Mouse (Mus musculus): Measurements from ENCODE around the gene Prkg1. TPM values are rescaled to one million over a fixed set of nuclear protein-coding genes. Genes with fewer than 3 reads are reported as not detected.

Prkg1 gene
- polyA plus RNA-seq, 1 experiment from 2014 or later = 4.1 TPM

DNA sequence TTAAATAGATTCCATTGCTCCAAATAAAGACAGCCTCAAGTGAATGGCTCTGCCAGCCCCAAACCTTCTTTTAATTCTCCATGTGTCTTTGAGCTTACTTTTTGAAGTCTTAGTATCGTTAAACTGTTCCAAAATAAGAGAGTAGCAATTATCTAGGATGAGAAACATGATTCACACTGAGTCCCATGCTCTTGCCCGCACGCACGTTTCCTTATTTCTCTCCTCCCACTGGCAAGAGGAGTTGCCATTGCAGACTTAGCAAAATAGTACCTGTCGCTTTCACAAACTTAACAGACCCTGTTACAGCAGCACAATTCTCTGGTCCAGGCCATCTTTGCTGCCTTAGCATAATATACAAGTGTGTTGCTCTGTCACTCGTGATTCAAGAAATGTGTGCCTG, 110.8 kb downstream of the Prkg1 start:
- Histone ChIP-seq H3K9me3 (no peaks in the 10 kb centered on the region), H3K27ac (no peak overlapping the region), H3K36me3 (no peaks in the 10 kb centered on the region), H3K4me3 (no peak overlapping the region), H3K4me1 (replicated peaks) (peaks cover 6% of the 10 kb centered on the region), H3K27me3 (ENCODE audit: insufficient read depth, poor library complexity, severe bottlenecking) (no peaks in the 10 kb centered on the region)
- 86% methylated on average over 6 of the region's 6 CpGs for WGBS
- no peak for DNase-seq (ENCODE audit: low spot score)

DNA sequence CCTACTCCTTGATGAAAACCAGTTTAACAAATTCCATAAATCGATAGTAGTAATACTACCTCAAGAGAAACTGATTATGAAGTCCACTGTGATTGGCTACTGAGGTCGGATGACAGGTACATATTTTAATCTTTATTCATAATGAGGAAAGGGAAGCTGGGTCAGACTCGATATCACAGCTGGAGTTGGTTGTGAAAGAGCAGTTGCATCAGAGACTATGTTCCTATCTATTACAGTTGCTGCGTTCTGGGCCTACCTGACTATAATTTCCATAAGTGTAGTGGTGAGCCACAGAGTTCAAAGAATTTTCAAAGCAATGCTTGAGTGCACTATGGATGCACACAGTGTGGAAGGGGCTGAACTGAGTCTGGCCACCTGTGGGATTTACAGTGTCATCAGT, 114.4 kb downstream of the Prkg1 start:
- no peak overlapping the region for H3K27ac ChIP-seq
- WGBS = 89% methylated on average over 4 of the region's 4 CpGs
- DNase-seq (ENCODE audit: low spot score) = no peak
- H3K27me3 ChIP-seq (ENCODE audit: insufficient read depth, poor library complexity, severe bottlenecking) = no peaks in the 10 kb centered on the region
- H3K4me1 ChIP-seq (replicated peaks) = peaks cover 10% of the 10 kb centered on the region; the same call in 1 of the 2 replicates
- H3K9me3 ChIP-seq = no peaks in the 10 kb centered on the region
- H3K4me3 ChIP-seq = no peak overlapping the region
- H3K36me3 ChIP-seq = no peaks in the 10 kb centered on the region

DNA sequence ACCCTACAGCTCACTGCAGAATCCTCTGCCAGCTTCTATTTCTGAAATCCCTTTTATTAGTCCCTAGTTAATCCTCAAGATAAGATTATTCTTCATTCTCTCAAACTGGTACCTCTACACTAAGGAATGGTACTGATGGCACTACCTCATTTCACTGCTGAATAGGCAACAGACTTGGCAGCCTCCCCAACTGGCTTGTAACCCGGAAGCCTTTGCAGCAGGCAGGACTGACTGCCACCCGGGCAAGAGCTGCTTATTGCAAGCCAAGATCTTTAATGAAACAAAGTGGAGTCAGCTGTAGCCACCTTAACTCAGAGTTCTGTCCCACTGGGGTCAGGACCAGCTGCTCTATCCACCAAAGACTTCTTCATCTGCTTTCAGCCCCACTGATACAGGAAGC, 117.3 kb downstream of the Prkg1 start:
- peaks cover 10% of the 10 kb centered on the region; the same call in 1 of the 2 replicates for H3K4me1 ChIP-seq (replicated peaks)
- no peaks in the 10 kb centered on the region for H3K27me3 ChIP-seq (ENCODE audit: insufficient read depth, poor library complexity, severe bottlenecking)
- no peak overlapping the region for H3K27ac ChIP-seq
- no peaks in the 10 kb centered on the region for H3K9me3 ChIP-seq
- H3K36me3 ChIP-seq = no peaks in the 10 kb centered on the region
- DNase-seq (ENCODE audit: low spot score) = no peak
- 89% methylated on average over 2 of the region's 2 CpGs for WGBS
- H3K4me3 ChIP-seq = no peak overlapping the region

DNA sequence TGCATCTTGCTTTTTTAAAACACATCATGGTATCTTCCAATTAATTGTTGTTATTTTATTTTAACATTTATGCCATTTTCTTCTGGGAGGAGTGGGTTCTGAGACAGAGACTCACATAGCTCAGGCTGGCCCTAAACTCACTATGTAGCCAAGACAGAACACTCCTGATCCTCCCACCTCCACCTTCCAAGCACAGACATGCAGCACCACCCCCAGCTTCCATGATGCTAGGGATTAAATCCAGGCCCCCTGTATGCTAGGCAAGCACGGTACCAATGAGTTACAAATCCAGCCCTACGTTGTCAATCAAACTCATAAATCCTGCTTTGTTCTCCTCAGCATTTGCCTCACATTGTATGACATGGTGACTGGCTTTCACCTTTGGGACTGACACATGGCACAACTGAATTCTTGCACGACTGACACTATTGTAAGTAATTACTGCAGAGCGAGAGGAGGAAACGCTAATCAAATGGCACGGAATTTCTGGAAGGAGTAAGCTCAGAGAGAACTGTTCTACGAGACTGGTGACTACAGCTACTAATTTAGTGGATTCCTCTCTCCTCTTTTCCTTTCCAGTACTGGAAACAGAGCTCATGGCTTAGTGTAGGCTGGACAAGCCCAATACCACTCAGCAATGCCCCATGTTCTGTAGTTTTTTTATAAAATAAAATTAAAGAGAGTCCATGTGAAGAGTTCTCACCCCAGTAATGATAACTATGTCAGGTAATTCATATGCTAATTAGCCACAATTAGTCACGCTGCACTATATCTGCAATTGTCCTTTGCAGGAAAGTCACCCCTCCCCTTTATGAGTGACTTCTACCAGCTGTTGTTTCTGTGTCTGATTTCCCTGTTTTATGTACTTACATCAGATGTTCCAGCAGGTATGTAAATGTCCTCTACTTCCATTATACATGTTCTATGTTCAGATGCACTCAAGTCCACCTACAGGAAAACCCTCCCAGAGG, 133.6 kb downstream of the Prkg1 start:
- WGBS = 44% methylated on average over 8 of the region's 8 CpGs
- Histone ChIP-seq H3K27me3 (ENCODE audit: insufficient read depth, poor library complexity, severe bottlenecking) (no peaks in the 10 kb centered on the region), H3K4me3 (no peak overlapping the region), H3K27ac (no peak overlapping the region), H3K9me3 (no peaks in the 10 kb centered on the region), H3K4me1 (replicated peaks) (peaks cover 13% of the 10 kb centered on the region), H3K36me3 (no peaks in the 10 kb centered on the region)
- DNase-seq (ENCODE audit: low spot score) = no peak

DNA sequence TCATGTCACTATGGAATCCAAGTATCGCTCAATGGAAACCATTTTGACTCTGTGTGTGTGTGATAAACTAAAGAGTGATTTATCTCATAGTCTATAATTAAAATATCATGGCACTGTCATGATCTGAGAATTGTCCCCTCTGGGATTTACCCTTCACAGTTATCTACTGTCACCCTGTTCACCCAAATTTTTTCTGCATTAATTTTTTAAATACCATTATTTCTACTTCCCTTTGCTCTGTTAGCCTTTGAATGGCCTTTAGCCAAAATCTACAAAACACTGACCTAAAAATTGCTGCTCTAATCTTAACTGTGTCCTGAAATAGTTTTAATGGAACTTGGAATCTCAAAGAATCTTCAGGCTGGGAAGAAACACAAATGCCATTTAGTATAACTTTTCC, 143.1 kb downstream of the Prkg1 start:
- H3K9me3 ChIP-seq = no peaks in the 10 kb centered on the region
- H3K4me3 ChIP-seq = no peak overlapping the region
- no peak overlapping the region for H3K27ac ChIP-seq
- 93% methylated on average over 1 of the region's 1 CpGs for WGBS
- H3K4me1 ChIP-seq (replicated peaks) = no peaks in the 10 kb centered on the region
- H3K27me3 ChIP-seq (ENCODE audit: insufficient read depth, poor library complexity, severe bottlenecking) = no peaks in the 10 kb centered on the region
- no peak for DNase-seq (ENCODE audit: low spot score)
- no peaks in the 10 kb centered on the region for H3K36me3 ChIP-seq

DNA sequence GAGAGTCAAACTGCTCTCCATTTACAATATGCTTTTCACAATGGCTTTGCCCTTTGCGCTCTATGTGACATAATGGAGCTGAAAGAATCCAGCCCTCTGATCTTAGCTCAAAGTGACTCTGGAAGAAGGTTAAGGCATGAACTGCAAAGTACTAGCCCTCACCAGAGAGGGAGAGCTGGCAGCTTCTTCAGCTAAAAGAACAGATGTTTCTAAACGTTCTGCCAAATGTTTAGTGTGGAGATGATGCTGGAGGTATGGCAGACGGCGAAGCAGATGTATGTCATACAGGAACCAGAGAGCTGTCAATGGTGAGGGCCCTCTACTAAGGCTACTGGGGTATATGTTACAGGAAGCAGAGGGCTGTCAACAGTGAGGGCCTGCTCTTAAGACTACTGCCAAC, 148.0 kb downstream of the Prkg1 start:
- H3K4me3 ChIP-seq = no peak overlapping the region
- no peaks in the 10 kb centered on the region for H3K27me3 ChIP-seq (ENCODE audit: insufficient read depth, poor library complexity, severe bottlenecking)
- no peak for DNase-seq (ENCODE audit: low spot score)
- H3K36me3 ChIP-seq = no peaks in the 10 kb centered on the region
- no peaks in the 10 kb centered on the region for H3K9me3 ChIP-seq
- H3K4me1 ChIP-seq (replicated peaks) = no peaks in the 10 kb centered on the region
- WGBS = 79% methylated on average over 4 of the region's 4 CpGs
- no peak overlapping the region for H3K27ac ChIP-seq

DNA sequence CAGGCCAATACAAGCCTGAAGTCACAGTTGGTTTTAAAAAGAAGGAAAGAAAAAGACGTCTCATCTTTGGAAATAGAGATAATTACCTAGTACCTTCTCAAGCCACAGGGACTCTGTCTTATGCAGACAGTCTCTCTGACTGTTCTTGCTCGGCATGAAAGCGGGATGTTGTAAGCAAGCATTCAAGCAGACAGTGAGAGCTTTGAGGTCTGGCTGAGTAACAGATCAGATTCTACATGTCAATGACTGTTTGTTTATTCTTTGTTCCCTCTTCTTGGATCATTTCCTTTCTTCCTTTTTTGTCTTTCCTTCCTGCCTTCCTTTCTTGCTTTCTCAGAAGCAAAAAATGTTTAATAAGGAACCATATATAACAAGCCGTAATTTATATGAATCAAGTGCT, 148.7 kb downstream of the Prkg1 start:
- no peaks in the 10 kb centered on the region for H3K4me1 ChIP-seq (replicated peaks)
- DNase-seq (ENCODE audit: low spot score) = no peak
- H3K36me3 ChIP-seq = no peaks in the 10 kb centered on the region
- no peaks in the 10 kb centered on the region for H3K9me3 ChIP-seq
- WGBS = 44% methylated on average over 4 of the region's 4 CpGs
- H3K27me3 ChIP-seq (ENCODE audit: insufficient read depth, poor library complexity, severe bottlenecking) = no peaks in the 10 kb centered on the region
- H3K27ac ChIP-seq = no peak overlapping the region
- H3K4me3 ChIP-seq = no peak overlapping the region

DNA sequence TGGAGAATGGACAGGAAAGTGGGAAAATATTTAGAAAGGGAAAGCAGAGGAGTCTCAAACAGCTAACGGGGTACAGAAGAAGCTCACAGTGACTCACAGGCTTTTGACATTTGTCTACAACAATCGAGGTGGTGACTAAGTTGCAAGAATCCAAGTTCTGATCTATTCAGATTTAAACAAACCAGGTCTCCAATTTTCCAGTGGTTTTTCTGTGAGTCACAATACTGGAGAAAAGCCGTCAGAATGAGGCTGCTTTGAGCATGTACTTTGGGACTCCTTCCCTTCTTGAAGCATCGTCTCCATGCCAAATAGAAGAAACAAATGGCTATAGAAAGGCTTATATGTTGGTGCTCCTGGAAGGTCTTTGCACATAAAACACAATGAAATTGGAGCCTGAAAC, 151.7 kb downstream of the Prkg1 start:
- Histone ChIP-seq H3K27ac (no peak overlapping the region), H3K36me3 (no peaks in the 10 kb centered on the region), H3K4me3 (no peak overlapping the region), H3K9me3 (no peaks in the 10 kb centered on the region), H3K27me3 (ENCODE audit: insufficient read depth, poor library complexity, severe bottlenecking) (no peaks in the 10 kb centered on the region), H3K4me1 (replicated peaks) (no peaks in the 10 kb centered on the region)
- WGBS = 91% methylated on average over 4 of the region's 4 CpGs
- no peak for DNase-seq (ENCODE audit: low spot score)

DNA sequence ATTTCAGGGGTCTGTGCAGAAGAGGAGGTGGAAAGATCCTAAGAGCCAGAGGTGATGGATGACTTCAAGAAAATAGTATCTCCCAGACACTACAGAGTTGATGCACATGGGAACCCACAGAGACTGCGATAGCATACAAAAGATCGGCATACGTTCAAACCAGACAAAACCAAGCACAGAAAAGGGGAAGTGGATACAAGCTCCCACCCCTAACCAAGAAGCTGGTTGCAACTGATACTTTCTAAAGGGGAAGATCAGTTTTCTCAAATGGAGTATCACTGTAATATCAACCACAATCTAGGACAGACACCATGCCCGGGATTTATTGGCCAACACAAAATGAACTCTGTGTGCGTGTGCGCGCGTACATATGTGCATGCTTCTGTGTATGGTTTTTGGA, 162.3 kb downstream of the Prkg1 start:
- Histone ChIP-seq H3K27me3 (ENCODE audit: insufficient read depth, poor library complexity, severe bottlenecking) (no peaks in the 10 kb centered on the region), H3K4me1 (replicated peaks) (no peaks in the 10 kb centered on the region), H3K36me3 (no peaks in the 10 kb centered on the region), H3K9me3 (no peaks in the 10 kb centered on the region), H3K27ac (no peak overlapping the region), H3K4me3 (no peak overlapping the region)
- DNase-seq (ENCODE audit: low spot score) = no peak
- WGBS = 97% methylated on average over 8 of the region's 8 CpGs

DNA sequence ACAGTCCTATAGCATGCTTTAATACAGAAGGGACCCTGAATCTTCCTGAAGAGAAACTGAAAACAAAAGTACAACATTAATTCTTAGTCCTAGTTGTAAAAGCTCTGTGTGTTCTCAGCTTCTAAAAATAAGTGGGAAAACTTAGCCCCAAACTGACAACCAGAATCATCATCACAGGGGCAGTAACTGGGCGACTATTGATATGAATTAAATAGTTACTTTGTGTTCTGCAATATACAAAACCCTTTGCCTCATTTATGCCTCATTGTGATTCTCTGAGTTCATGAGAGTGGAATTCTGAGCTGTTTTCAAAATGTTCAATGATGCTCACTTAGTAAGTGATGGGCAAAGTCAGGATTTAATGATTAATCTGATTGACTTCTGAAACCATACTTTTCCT, 170.8 kb downstream of the Prkg1 start:
- WGBS = 78% methylated on average over 1 of the region's 1 CpGs
- no peaks in the 10 kb centered on the region for H3K36me3 ChIP-seq
- H3K4me3 ChIP-seq = no peak overlapping the region
- no peaks in the 10 kb centered on the region for H3K27me3 ChIP-seq (ENCODE audit: insufficient read depth, poor library complexity, severe bottlenecking)
- H3K9me3 ChIP-seq = no peaks in the 10 kb centered on the region
- no peak for DNase-seq (ENCODE audit: low spot score)
- H3K27ac ChIP-seq = no peak overlapping the region
- no peaks in the 10 kb centered on the region for H3K4me1 ChIP-seq (replicated peaks)

DNA sequence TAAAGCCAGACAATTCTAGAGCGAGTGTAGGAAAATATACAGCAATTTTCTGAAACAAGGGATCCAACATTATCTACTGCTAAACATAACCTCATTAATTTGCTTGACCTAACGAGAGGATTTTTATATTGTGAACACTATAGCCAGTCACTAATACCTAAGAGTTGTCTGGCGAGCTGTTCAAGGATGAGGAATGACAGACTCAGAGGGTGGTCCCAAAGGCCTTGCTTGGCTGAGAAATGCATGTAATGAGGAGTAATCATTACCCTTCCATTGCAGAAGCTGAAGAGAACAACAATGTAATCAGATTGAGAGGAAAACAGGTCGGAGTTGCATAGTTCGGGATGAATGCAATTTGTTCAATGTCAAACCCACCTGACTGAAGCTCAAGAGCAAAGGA, 174.1 kb downstream of the Prkg1 start:
- no peaks in the 10 kb centered on the region for H3K4me1 ChIP-seq (replicated peaks)
- no peaks in the 10 kb centered on the region for H3K9me3 ChIP-seq
- no peaks in the 10 kb centered on the region for H3K36me3 ChIP-seq
- no peak overlapping the region for H3K27ac ChIP-seq
- no peak overlapping the region for H3K4me3 ChIP-seq
- 86% methylated on average over 5 of the region's 5 CpGs for WGBS
- no peaks in the 10 kb centered on the region for H3K27me3 ChIP-seq (ENCODE audit: insufficient read depth, poor library complexity, severe bottlenecking)
- no peak for DNase-seq (ENCODE audit: low spot score)

DNA sequence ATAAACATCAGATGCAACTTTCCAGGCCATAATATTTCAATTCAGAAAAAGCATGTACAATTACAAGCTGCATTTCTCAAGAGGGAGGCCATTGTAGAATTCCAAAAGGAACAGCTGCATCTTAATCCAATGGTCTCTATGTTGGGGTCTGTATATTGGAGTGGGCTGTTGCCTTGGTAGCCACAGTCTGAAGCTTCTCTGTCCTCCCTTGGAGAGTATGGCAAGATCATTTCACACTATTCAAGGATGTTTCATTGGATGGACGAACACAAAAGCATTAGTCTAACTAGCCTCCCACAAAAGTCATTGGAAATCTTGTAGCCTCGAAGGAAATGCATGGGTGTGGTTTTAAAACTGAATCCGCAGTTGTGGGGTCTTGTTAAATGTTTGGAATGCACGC, 187.7 kb downstream of the Prkg1 start:
- H3K9me3 ChIP-seq = no peaks in the 10 kb centered on the region
- no peak overlapping the region for H3K27ac ChIP-seq
- WGBS = 48% methylated on average over 4 of the region's 4 CpGs
- no peaks in the 10 kb centered on the region for H3K4me1 ChIP-seq (replicated peaks)
- H3K27me3 ChIP-seq (ENCODE audit: insufficient read depth, poor library complexity, severe bottlenecking) = no peaks in the 10 kb centered on the region
- no peak overlapping the region for H3K4me3 ChIP-seq
- no peak for DNase-seq (ENCODE audit: low spot score)
- H3K36me3 ChIP-seq = no peaks in the 10 kb centered on the region

DNA sequence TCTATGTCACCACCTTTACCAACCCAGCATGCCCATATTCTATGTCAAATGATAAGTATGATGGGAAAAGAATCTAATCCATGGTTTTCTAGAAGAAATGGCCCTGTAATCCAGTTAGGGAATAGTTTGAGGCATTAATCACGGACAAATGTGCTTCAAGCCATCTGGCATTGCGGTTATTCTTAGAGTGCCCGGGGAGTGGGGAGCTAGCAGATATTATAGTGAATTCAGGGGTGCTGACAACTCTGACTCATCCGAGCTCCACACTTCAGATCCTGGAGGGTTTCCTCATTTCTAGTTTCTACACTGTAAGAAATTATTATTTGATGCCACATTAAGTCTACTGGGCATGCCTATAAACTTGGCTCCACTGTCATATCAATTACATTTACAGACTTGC, 200.5 kb downstream of the Prkg1 start:
- Histone ChIP-seq H3K4me3 (no peak overlapping the region), H3K27ac (no peak overlapping the region), H3K4me1 (replicated peaks) (no peaks in the 10 kb centered on the region), H3K36me3 (no peaks in the 10 kb centered on the region), H3K9me3 (no peaks in the 10 kb centered on the region), H3K27me3 (ENCODE audit: insufficient read depth, poor library complexity, severe bottlenecking) (no peaks in the 10 kb centered on the region)
- 87% methylated on average over 4 of the region's 4 CpGs for WGBS
- no peak for DNase-seq (ENCODE audit: low spot score)

Measured in hindbrain, embryonic 10.5 days (tissue).